Mouse (Mus musculus) CD4-positive, CD25-positive, alpha-beta regulatory T cell, adult 4 months (primary cell): Measurements from ENCODE around the gene Gm3755. TPM values are rescaled to one million over a fixed set of nuclear protein-coding genes. Genes with fewer than 3 reads are reported as not detected.
"Not testable (repeated sequence)": the region's sequence is repeated elsewhere in the genome, so short reads cannot be mapped to it uniquely, and the experiment has no call there.

ENCODE experiments used
- ATAC-seq: one replicate; pipeline ENCODE4 v1.8.0; 2017
- polyA plus RNA-seq, 2 experiments: library from polyadenylated mRNA; unstranded; fragments of 100-300 nt; shearing (Covaris generic); gene quantifications; one replicate each; pipeline ENCODE4 v1.2.1; 2017

The Gm3755 gene
- polyA plus RNA-seq = not detected

DNA sequence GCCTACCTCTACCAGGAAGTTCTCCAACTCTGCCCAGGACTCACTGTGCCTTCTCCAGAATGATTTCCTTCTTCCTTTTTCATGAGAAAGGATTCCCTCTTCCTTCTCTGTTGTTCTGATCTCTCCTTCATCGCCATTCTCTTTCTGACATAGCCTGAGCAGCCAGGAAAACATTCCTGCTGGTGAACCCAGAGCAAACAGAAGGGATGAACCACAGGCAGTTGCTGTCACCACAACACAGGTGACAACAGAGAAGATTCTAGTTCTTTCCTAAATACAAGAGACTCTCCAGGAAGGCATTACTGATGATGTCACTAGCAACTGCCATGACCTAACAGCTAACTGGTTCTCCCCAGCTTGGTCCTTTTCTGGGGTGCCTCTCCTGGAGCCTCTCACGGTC, at the start of gene Gm3755:
Gene Gm3755 (minus strand): TSS at position 101 of the 400 bp plus-strand sequence.
- ATAC-seq = not testable (repeated sequence)

DNA sequence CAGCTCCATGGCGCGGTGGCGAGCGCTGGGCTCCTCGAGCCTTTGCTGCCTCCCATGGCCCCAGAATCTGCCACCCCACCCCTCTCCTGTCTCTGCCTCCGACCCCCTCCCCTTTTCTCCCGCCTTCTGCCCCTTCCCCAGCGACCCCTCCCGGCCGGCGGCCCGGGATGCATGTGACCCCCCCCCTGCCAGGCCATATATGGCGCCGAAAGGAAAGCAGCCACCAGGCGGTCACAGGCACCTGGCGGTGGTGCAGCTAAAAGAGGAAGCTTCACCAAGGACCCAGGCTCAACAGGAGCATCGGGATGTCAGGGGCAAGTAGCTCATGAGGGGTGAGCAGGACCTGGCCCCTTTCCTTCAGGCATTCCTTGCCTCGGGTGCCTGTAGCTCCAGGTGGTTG, 38.0 kb upstream of the Gm3755 start:
- not testable (repeated sequence) for ATAC-seq

DNA sequence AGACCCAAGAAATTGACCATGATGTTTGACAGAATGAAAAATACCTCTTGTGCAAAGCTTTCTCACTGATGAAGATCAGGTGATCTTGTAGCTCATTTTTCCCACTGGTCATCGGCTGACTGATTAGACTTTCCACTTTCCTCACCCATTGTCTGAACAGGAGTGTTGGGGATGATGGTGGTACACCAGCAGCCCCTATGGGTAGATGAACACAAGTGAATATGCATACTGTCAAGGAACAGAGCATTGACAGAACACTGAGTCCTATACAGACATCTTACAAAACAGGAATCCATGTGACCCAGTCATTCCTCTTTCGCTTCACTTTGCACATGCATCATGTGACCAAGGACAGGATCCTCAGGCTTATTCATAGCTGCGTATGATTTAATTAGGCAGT, 32.9 kb upstream of the Gm3755 start, which contains the start of gene Gm3752:
Gene Gm3752 (minus strand): TSS at position 101 of the 400 bp plus-strand sequence.
- not testable (repeated sequence) for ATAC-seq

DNA sequence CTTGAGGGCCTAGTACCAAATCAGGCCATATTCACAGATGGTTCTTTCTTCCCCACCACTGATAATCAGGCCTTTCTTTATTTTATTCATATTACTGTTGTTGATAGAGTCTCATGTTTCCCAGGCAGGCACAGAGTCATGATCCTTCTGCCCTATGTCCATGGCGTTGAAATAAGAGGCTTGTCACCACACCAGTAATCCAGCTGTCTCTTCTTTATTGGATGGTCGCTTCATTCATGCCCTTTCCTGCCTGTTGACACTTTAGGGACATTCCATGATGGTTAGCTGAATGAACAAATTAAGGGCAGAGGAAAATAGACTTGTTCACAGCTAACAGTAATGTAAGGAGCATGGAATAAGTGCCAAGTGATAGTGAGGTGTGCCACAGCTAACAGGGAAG, 28.2 kb downstream of the Gm3755 start:
- ATAC-seq = not testable (repeated sequence)

Other genes starting within 250 kb of the Gm3755 start
- gene Gm3727, start 186.2 kb downstream of the Gm3755 start, polyA plus RNA-seq = not detected
- 10 to 100 TPM; 13.8 to 15.0 TPM for gene Gm3739, start 135.9 kb downstream of the Gm3755 start, polyA plus RNA-seq
- gene Gm5797, start 118.5 kb downstream of the Gm3755 start, polyA plus RNA-seq = not detected
- gene Gm8374, start 85.8 kb downstream of the Gm3755 start, polyA plus RNA-seq = not detected
- 10 to 100 TPM; 13.7 to 19.4 TPM for gene Gm3752, start 32.8 kb upstream of the Gm3755 start, polyA plus RNA-seq
- gene Gm3558, start 117.6 kb upstream of the Gm3755 start, polyA plus RNA-seq = 1 to 10 TPM; 2.5 to 6.6 TPM
- not detected for gene Gm10338, start 144.7 kb upstream of the Gm3755 start, polyA plus RNA-seq
- gene Gm10128, start 193.1 kb upstream of the Gm3755 start, polyA plus RNA-seq = not detected